Mouse (Mus musculus) small intestine, adult 2 months (tissue): ENCODE results near the gene B3galnt2. TPM values are rescaled to one million over a fixed set of nuclear protein-coding genes. Genes with fewer than 3 reads are reported as not detected.

Experiments used
- H3K27ac ChIP-seq: fragments of 200-500 bp; 2 replicates; pipeline ENCODE4 v1.5.1; 2012; ENCODE audit warnings: low read depth, low read length, control low read depth, inconsistent platforms; ENCODE audit not compliant: insufficient read depth
- H3K27me3 ChIP-seq: fragments of 200-500 bp; 2 replicates; pipeline ENCODE4 v1.6.1; 2012; ENCODE audit warnings: mild to moderate bottlenecking, moderate library complexity, low read length, inconsistent platforms; ENCODE audit not compliant: control insufficient read depth, insufficient read depth
- H3K36me3 ChIP-seq: fragments of 200-500 bp; 2 replicates; pipeline ENCODE4 v1.6.1; 2012; ENCODE audit warnings: mild to moderate bottlenecking, low read length, control low read depth, inconsistent platforms; ENCODE audit not compliant: control insufficient read depth, insufficient read depth
- H3K4me1 ChIP-seq: fragments of 200-500 bp; 2 replicates; pipeline ENCODE4 v1.6.1; 2012; ENCODE audit warnings: low read length, inconsistent platforms, mixed read lengths; ENCODE audit not compliant: control insufficient read depth, insufficient read depth, insufficient read length
- H3K4me3 ChIP-seq: fragments of 200-500 bp; 2 replicates; pipeline ENCODE4 v1.5.1; 2012; ENCODE audit warnings: low read depth, mild to moderate bottlenecking, control low read depth, inconsistent platforms, low read length, moderate library complexity
- CTCF ChIP-seq: fragments of 200-500 bp; IDR thresholded peaks from 2 replicates; pipeline ENCODE4 v1.5.1; 2012; ENCODE audit warnings: low read depth, mild to moderate bottlenecking, control low read depth, inconsistent platforms, low read length, moderate library complexity, mixed read lengths; ENCODE audit not compliant: insufficient replicate concordance, insufficient read length; ENCODE audit errors: extremely low read depth
- POLR2A ChIP-seq: fragments of 200-500 bp; IDR thresholded peaks from 2 replicates; pipeline ENCODE4 v1.6.1; 2012; ENCODE audit warnings: low read depth, mild to moderate bottlenecking, control low read depth, inconsistent platforms, low read length, moderate library complexity
- WGBS: fragments of 180-500 bp; shearing (Covaris S2); methylation state at CpG from one replicate; pipeline ENCODE4 v1.1.7; 2018; 5-methylcytosine and 5-hydroxymethylcytosine counted together
- polyA plus RNA-seq: library from polyadenylated mRNA; depleted of rRNA; stranded (reverse); fragments of >200 nt; gene quantifications from 2 replicates; pipeline ENCODE4 v1.2.3, GENCODE M21; 2012; rRNA removed

B3galnt2 gene
- 30.8 and 47.9 TPM in 2 replicates for polyA plus RNA-seq

- Histone ChIP-seq H3K4me1 (no peaks in the 10 kb centered on the region; the same call in 1 of the 2 replicates), H3K27ac (peak within 1 kb of the TSS; percentile 23), H3K36me3 (no peaks in the 10 kb centered on the region), H3K4me3 (peak within 1 kb of the TSS; percentile 75), H3K27me3 (no peaks in the 10 kb centered on the region)
- under 1% methylated on average over 78 of the region's 78 CpGs for WGBS
- TF ChIP-seq CTCF = no peak
- peak; percentile 39 for TF ChIP-seq POLR2A
Observed at GRCm38 (mm10) chr13:13953874-13954832, at the start of gene B3galnt2. Gene B3galnt2 (plus strand): TSS chr13:13954469.

- H3K27me3 ChIP-seq = no peaks in the 10 kb centered on the region
- H3K27ac ChIP-seq = no peak overlapping the region
- H3K4me3 ChIP-seq = no peak overlapping the region
- no peaks in the 10 kb centered on the region for H3K36me3 ChIP-seq
- H3K4me1 ChIP-seq = no peaks in the 10 kb centered on the region
- WGBS = 15% methylated on average over 2 of the region's 2 CpGs
- no peak for TF ChIP-seq POLR2A
- TF ChIP-seq CTCF = no peak
Observed at GRCm38 (mm10) chr13:13911341-13911740, 42.9 kb upstream of the B3galnt2 start.

GRCm38 (mm10) chr13:13919396-13919795 is 34.9 kb upstream of the B3galnt2 start:
- no peak overlapping the region for H3K4me3 ChIP-seq
- no peaks in the 10 kb centered on the region for H3K4me1 ChIP-seq
- TF ChIP-seq POLR2A = no peak
- TF ChIP-seq CTCF = no peak
- no peaks in the 10 kb centered on the region for H3K36me3 ChIP-seq
- no peak overlapping the region for H3K27ac ChIP-seq
- no peaks in the 10 kb centered on the region for H3K27me3 ChIP-seq
- WGBS = 81% methylated on average over 3 of the region's 3 CpGs

- H3K4me1 ChIP-seq = no peaks in the 10 kb centered on the region
- no peak overlapping the region for H3K27ac ChIP-seq
- H3K4me3 ChIP-seq = no peak overlapping the region
- TF ChIP-seq POLR2A = no peak
- TF ChIP-seq CTCF = no peak
- no peaks in the 10 kb centered on the region for H3K27me3 ChIP-seq
- H3K36me3 ChIP-seq = no peaks in the 10 kb centered on the region
Observed at GRCm38 (mm10) chr13:13922526-13922925, 31.7 kb upstream of the B3galnt2 start.

- Histone ChIP-seq H3K27me3 (no peaks in the 10 kb centered on the region), H3K4me1 (no peaks in the 10 kb centered on the region), H3K27ac (no peak overlapping the region), H3K4me3 (no peak overlapping the region), H3K36me3 (no peaks in the 10 kb centered on the region)
- TF ChIP-seq CTCF = no peak
- WGBS = 88% methylated on average over 2 of the region's 2 CpGs
Observed at GRCm38 (mm10) chr13:13929982-13930381, 24.3 kb upstream of the B3galnt2 start.

- 1% methylated on average over 29 of the region's 29 CpGs for WGBS
- H3K27me3 ChIP-seq = no peaks in the 10 kb centered on the region
- TF ChIP-seq CTCF (no peak), POLR2A (no peak)
Observed at GRCm38 (mm10) chr13:13954931-13955330, 662 bp downstream of the B3galnt2 start.

GRCm38 (mm10) chr13:13956686-13957085 is 2.4 kb downstream of the B3galnt2 start:
- no peaks in the 10 kb centered on the region for H3K27me3 ChIP-seq
- no peak overlapping the region for H3K27ac ChIP-seq
- 0 out of 2 replicates have a peak, but pooled peaks cover 2% of the 10 kb centered on the region for H3K36me3 ChIP-seq
- H3K4me1 ChIP-seq = no peaks in the 10 kb centered on the region; the same call in 1 of the 2 replicates
- H3K4me3 ChIP-seq = no peak overlapping the region
- no peak for TF ChIP-seq POLR2A
- no peak for TF ChIP-seq CTCF
- WGBS = 59% methylated on average over 4 of the region's 4 CpGs

More at GRCm38 (mm10) chr13:13954931-13955330, 662 bp downstream of the B3galnt2 start:
- 0 out of 2 replicates have a peak, but pooled peaks cover 2% of the 10 kb centered on the region for H3K36me3 ChIP-seq
- peak overlapping the region; percentile 14 for H3K27ac ChIP-seq
- no peaks in the 10 kb centered on the region; the same call in 1 of the 2 replicates for H3K4me1 ChIP-seq
- H3K4me3 ChIP-seq = peak overlapping the region; percentile 75
